Mouse (Mus musculus) cerebellum, adult 8-10 months (tissue): ENCODE results near the gene Capn8.

Experiments used
- DNase-seq: peaks from one replicate; pipeline ENCODE4 v3.0.0; 2022

Capn8 gene

GRCm38 (mm10) chr1:182679582-182679981 is 114.8 kb downstream of the Capn8 start:
- no peak for DNase-seq
